Mouse (Mus musculus) E14TG2a.4 (cell line): ENCODE data around the gene Vav3.

Source experiments
- CTCF ChIP-seq: conservative IDR thresholded peaks from 2 replicates; pipeline ENCODE4 v1.5.1; 2014; ENCODE audit warnings: low read length
- NANOG ChIP-seq: IDR thresholded peaks from 2 replicates; pipeline ENCODE4 v1.6.1; 2014; ENCODE audit warnings: borderline replicate concordance, low read length, mixed read lengths

GRCm38 (mm10) chr3:109466541-109466940 lies 126.1 kb downstream of the Vav3 start:
- no peak for TF ChIP-seq CTCF
- no peak for TF ChIP-seq NANOG
